Mouse (Mus musculus): ENCODE measurements at regions not wholly inside any gene's neighbourhood (a gene's known extent, or its start where the extent isn't known, plus 50 kb on each side); places are given as distances from the start of the nearest gene placed in this dataset.

GRCm38 (mm10) chr4:11903861-11904260 lies 77.2 kb downstream of the Gm10604 start:
- Histone ChIP-seq H3K27ac (no peak overlapping the region), H3K36me3 (replicated peaks; ENCODE audit: control insufficient read depth, insufficient read depth) (no peaks in the 10 kb centered on the region), H3K4me3 (replicated peaks; ENCODE audit: low read length) (no peak overlapping the region), H3K9me3 (ENCODE audit: control insufficient read depth, low read length) (no peaks in the 10 kb centered on the region), H3K27me3 (ENCODE audit: control insufficient read depth, insufficient read depth, low read length) (no peaks in the 10 kb centered on the region), H3K4me2 (replicated peaks) (no peak overlapping the region), H3K4me1 (replicated peaks; ENCODE audit: control insufficient read depth, insufficient read depth, low read length) (no peaks in the 10 kb centered on the region), H3K9ac (no peak overlapping the region)
- ATAC-seq (ENCODE audit: low FRiP score) (no peak), DNase-seq (ENCODE audit: low spot score) (no peak)
- 100% methylated on average over 1 of the region's 1 CpGs for WGBS

GRCm38 (mm10) chr4:11903401-11903800 lies 77.7 kb downstream of the Gm10604 start:
- ATAC-seq (ENCODE audit: low FRiP score) (no peak), DNase-seq (ENCODE audit: low spot score) (no peak)
- no peaks in the 10 kb centered on the region for H3K27me3 ChIP-seq (ENCODE audit: control insufficient read depth, insufficient read depth, low read length)
- H3K9me3 ChIP-seq (ENCODE audit: control insufficient read depth, low read length), result no peaks in the 10 kb centered on the region
- H3K36me3 ChIP-seq (replicated peaks; ENCODE audit: control insufficient read depth, insufficient read depth), result no peaks in the 10 kb centered on the region
- no peak overlapping the region for H3K27ac ChIP-seq
- no peak overlapping the region for H3K4me2 ChIP-seq (replicated peaks)
- 90% methylated on average over 5 of the region's 5 CpGs for WGBS
- H3K4me3 ChIP-seq (replicated peaks; ENCODE audit: low read length), result no peak overlapping the region
- no peak overlapping the region for H3K9ac ChIP-seq
- H3K4me1 ChIP-seq (replicated peaks; ENCODE audit: control insufficient read depth, insufficient read depth, low read length), result no peaks in the 10 kb centered on the region

- no peak overlapping the region; the same call in 1 of the 2 replicates for H3K4me2 ChIP-seq (replicated peaks)
- no peaks in the 10 kb centered on the region for H3K27me3 ChIP-seq (ENCODE audit: control insufficient read depth, insufficient read depth, low read length)
- H3K27ac ChIP-seq, result 0 out of 2 replicates have a peak overlapping the region, but pooled peaks have one; percentile 23
- DNase-seq (ENCODE audit: low spot score) (peak; percentile 49), ATAC-seq (ENCODE audit: low FRiP score) (no peak)
- no peaks in the 10 kb centered on the region for H3K4me1 ChIP-seq (replicated peaks; ENCODE audit: control insufficient read depth, insufficient read depth, low read length)
- H3K4me3 ChIP-seq (replicated peaks; ENCODE audit: low read length), result no peak overlapping the region
- H3K9ac ChIP-seq, result no peak overlapping the region
- no peaks in the 10 kb centered on the region for H3K36me3 ChIP-seq (replicated peaks; ENCODE audit: control insufficient read depth, insufficient read depth)
- WGBS, result 15% methylated on average over 10 of the region's 10 CpGs
- H3K9me3 ChIP-seq (ENCODE audit: control insufficient read depth, low read length), result no peaks in the 10 kb centered on the region
Measured at GRCm38 (mm10) chr4:11899979-11900624, 81.0 kb downstream of the Gm10604 start.

- H3K4me3 ChIP-seq (replicated peaks; ENCODE audit: low read length), result no peak overlapping the region
Measured at GRCm38 (mm10) chr4:11897231-11897630, 83.8 kb downstream of the Gm10604 start.

GRCm38 (mm10) chr4:11895857-11896825 lies 84.9 kb downstream of the Gm10604 start:
- Histone ChIP-seq H3K9me3 (ENCODE audit: control insufficient read depth, low read length) (no peaks in the 10 kb centered on the region), H3K4me3 (replicated peaks; ENCODE audit: low read length) (no peak overlapping the region), H3K9ac (no peak overlapping the region), H3K36me3 (replicated peaks; ENCODE audit: control insufficient read depth, insufficient read depth) (no peaks in the 10 kb centered on the region), H3K4me1 (replicated peaks; ENCODE audit: control insufficient read depth, insufficient read depth, low read length) (no peaks in the 10 kb centered on the region), H3K27ac (no peak overlapping the region), H3K27me3 (ENCODE audit: control insufficient read depth, insufficient read depth, low read length) (no peaks in the 10 kb centered on the region), H3K4me2 (replicated peaks) (no peak overlapping the region)
- ATAC-seq (ENCODE audit: low FRiP score) (no peak), DNase-seq (ENCODE audit: low spot score) (no peak)
- WGBS, result 89% methylated on average over 6 of the region's 6 CpGs

More at GRCm38 (mm10) chr4:11897231-11897630, 83.8 kb downstream of the Gm10604 start:
- no peak overlapping the region for H3K27ac ChIP-seq
- ATAC-seq (ENCODE audit: low FRiP score) (no peak), DNase-seq (ENCODE audit: low spot score) (no peak)
- no peaks in the 10 kb centered on the region for H3K27me3 ChIP-seq (ENCODE audit: control insufficient read depth, insufficient read depth, low read length)
- no peaks in the 10 kb centered on the region for H3K9me3 ChIP-seq (ENCODE audit: control insufficient read depth, low read length)
- H3K9ac ChIP-seq, result no peak overlapping the region
- no peaks in the 10 kb centered on the region for H3K4me1 ChIP-seq (replicated peaks; ENCODE audit: control insufficient read depth, insufficient read depth, low read length)
- no peaks in the 10 kb centered on the region for H3K36me3 ChIP-seq (replicated peaks; ENCODE audit: control insufficient read depth, insufficient read depth)
- no peak overlapping the region for H3K4me2 ChIP-seq (replicated peaks)

GRCm38 (mm10) chr4:11893560-11894205 lies 87.4 kb downstream of the Gm10604 start:
- 59% methylated on average over 9 of the region's 9 CpGs for WGBS
- Histone ChIP-seq H3K4me3 (replicated peaks; ENCODE audit: low read length) (no peak overlapping the region), H3K9ac (no peak overlapping the region), H3K9me3 (ENCODE audit: control insufficient read depth, low read length) (no peaks in the 10 kb centered on the region), H3K4me2 (replicated peaks) (no peak overlapping the region), H3K27ac (no peak overlapping the region), H3K27me3 (ENCODE audit: control insufficient read depth, insufficient read depth, low read length) (no peaks in the 10 kb centered on the region), H3K4me1 (replicated peaks; ENCODE audit: control insufficient read depth, insufficient read depth, low read length) (no peaks in the 10 kb centered on the region), H3K36me3 (replicated peaks; ENCODE audit: control insufficient read depth, insufficient read depth) (no peaks in the 10 kb centered on the region)
- ATAC-seq (ENCODE audit: low FRiP score) (peak; percentile 27; the same call in 1 of the 2 replicates), DNase-seq (ENCODE audit: low spot score) (no peak)

- ATAC-seq (ENCODE audit: low FRiP score) (peak; percentile 49; the same call in 1 of the 2 replicates), DNase-seq (ENCODE audit: low spot score) (no peak)
- H3K36me3 ChIP-seq (replicated peaks; ENCODE audit: control insufficient read depth, insufficient read depth), result no peaks in the 10 kb centered on the region
- H3K4me1 ChIP-seq (replicated peaks; ENCODE audit: control insufficient read depth, insufficient read depth, low read length), result no peaks in the 10 kb centered on the region; the same call in 1 of the 2 replicates
- H3K4me3 ChIP-seq (replicated peaks; ENCODE audit: low read length), result no peak overlapping the region
- no peak overlapping the region for H3K27ac ChIP-seq
- no peaks in the 10 kb centered on the region for H3K9me3 ChIP-seq (ENCODE audit: control insufficient read depth, low read length)
- no peak overlapping the region for H3K9ac ChIP-seq
- 74% methylated on average over 6 of the region's 6 CpGs for WGBS
- H3K4me2 ChIP-seq (replicated peaks), result no peak overlapping the region
- H3K27me3 ChIP-seq (ENCODE audit: control insufficient read depth, insufficient read depth, low read length), result no peaks in the 10 kb centered on the region
Measured at GRCm38 (mm10) chr4:11889039-11889600, 91.9 kb downstream of the Gm10604 start.

GRCm38 (mm10) chr4:11887377-11887776 lies 93.7 kb downstream of the Gm10604 start:
- WGBS, result 6% methylated on average over 1 of the region's 1 CpGs
- DNase-seq (ENCODE audit: low spot score) (no peak), ATAC-seq (ENCODE audit: low FRiP score) (peak; percentile 40; the same call in 1 of the 2 replicates)
- H3K4me2 ChIP-seq (replicated peaks), result no peak overlapping the region
- H3K9me3 ChIP-seq (ENCODE audit: control insufficient read depth, low read length), result no peaks in the 10 kb centered on the region
- no peaks in the 10 kb centered on the region for H3K27me3 ChIP-seq (ENCODE audit: control insufficient read depth, insufficient read depth, low read length)
- H3K36me3 ChIP-seq (replicated peaks; ENCODE audit: control insufficient read depth, insufficient read depth), result no peaks in the 10 kb centered on the region
- no peak overlapping the region for H3K4me3 ChIP-seq (replicated peaks; ENCODE audit: low read length)
- H3K27ac ChIP-seq, result no peak overlapping the region
- H3K9ac ChIP-seq, result no peak overlapping the region
- no peaks in the 10 kb centered on the region; the same call in 1 of the 2 replicates for H3K4me1 ChIP-seq (replicated peaks; ENCODE audit: control insufficient read depth, insufficient read depth, low read length)

GRCm38 (mm10) chr4:11885499-11885898 lies 95.6 kb downstream of the Gm10604 start:
- Histone ChIP-seq H3K4me1 (replicated peaks; ENCODE audit: control insufficient read depth, insufficient read depth, low read length) (no peaks in the 10 kb centered on the region; the same call in 1 of the 2 replicates), H3K27me3 (ENCODE audit: control insufficient read depth, insufficient read depth, low read length) (no peaks in the 10 kb centered on the region), H3K9me3 (ENCODE audit: control insufficient read depth, low read length) (no peaks in the 10 kb centered on the region), H3K36me3 (replicated peaks; ENCODE audit: control insufficient read depth, insufficient read depth) (no peaks in the 10 kb centered on the region), H3K9ac (no peak overlapping the region), H3K27ac (no peak overlapping the region), H3K4me3 (replicated peaks; ENCODE audit: low read length) (no peak overlapping the region), H3K4me2 (replicated peaks) (no peak overlapping the region)
- DNase-seq (ENCODE audit: low spot score) (no peak), ATAC-seq (ENCODE audit: low FRiP score) (no peak)
- 81% methylated on average over 4 of the region's 4 CpGs for WGBS

Data from hindbrain, embryonic 14.5 days (tissue).